Mouse (Mus musculus) cerebellum, adult 9-10 months (tissue): ENCODE data around the gene Cdh6.

Experiments
- DNase-seq: peaks from one replicate; pipeline ENCODE4 v3.0.0; 2022

Gene Cdh6

DNA sequence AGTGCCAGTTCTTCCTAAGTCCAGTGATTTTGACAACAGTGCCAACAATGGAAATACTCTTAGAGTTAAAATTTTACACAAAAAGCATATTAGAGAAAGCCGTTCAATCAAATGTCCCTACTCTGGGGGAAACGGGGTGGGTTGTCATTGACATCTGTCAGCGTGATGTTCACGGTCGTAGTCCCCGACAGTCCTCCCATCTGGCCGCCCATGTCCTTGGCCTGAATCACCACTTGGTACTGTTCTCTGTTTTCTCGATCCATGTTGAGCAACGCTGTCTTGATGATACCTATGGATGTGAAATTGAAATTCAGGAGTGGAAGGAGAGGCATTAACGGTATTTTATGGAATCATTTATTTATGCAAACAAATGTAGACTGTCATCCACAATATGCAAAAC lies 116.2 kb downstream of the Cdh6 start:
- DNase-seq, result no peak

GRCm38 (mm10) chr15:13047910-13048309 lies 125.6 kb downstream of the Cdh6 start:
- DNase-seq, result no peak

GRCm38 (mm10) chr15:13034436-13034835 lies 139.0 kb downstream of the Cdh6 start:
- DNase-seq, result no peak

DNA sequence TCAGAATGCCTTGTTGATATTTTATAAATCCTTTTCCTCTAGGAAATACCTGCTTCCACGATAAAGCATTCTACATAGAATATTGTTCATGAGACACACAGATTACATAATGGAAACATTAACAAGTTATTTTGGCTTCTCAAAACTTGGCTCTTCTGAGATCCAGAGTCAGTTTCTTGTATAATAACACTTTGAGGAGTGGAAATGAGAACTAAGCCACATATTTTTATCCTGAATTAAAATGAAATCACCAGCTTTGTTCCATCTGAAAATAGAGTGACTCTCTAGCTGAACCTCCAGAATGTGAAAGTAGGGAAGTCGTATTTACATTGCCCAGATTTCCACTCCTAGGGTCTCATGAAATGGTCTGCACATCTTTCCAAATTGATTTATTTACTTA lies 142.8 kb downstream of the Cdh6 start:
- no peak for DNase-seq

DNA sequence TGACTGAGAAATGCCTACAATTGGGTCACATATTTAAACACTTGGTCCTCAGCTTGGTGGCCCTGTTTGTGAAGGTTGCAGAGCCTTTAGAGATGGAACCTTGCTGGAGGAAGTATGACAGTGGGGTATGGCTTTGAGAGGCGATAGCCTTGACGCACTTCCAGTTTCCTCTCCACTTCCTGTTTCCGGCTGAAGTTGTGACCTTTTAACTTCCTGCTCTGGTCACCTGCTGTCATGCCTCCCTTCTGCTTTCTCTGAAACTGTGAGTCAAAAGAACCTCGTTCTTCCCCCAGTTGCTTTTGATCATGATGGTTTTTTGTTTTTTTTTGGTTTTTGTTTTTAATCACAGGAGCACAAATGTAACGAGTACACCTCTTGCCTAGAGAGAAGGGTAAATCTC lies 146.0 kb downstream of the Cdh6 start:
- DNase-seq, result no peak

- DNase-seq, result no peak
These were observed 156.6 kb downstream of the Cdh6 start for GRCm38 (mm10) chr15:13016756-13017357.

DNA sequence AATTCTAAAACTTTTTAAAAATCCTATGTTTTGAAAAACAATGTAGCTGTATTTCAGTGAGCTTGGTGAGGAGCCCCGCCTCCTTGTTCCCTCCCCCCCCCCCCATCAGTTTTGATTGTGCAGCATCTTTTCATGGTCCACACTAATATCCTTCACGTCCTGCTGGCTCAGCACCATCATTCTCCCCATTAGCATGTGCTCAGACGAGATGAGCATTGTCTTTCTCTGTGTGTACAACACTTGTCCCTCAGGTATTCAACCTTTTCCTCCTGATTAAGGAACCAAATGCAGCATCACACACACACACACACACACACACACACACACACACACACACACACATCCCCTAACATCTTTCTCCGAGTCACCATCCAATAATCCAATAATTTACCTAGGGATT lies 164.7 kb downstream of the Cdh6 start:
- DNase-seq, result no peak

GRCm38 (mm10) chr15:13005934-13006333 lies 167.5 kb downstream of the Cdh6 start:
- DNase-seq, result no peak

GRCm38 (mm10) chr15:13001549-13001948 lies 171.9 kb downstream of the Cdh6 start:
- DNase-seq, result no peak

GRCm38 (mm10) chr15:12994563-12995359 lies 178.7 kb downstream of the Cdh6 start:
- no peak for DNase-seq
